In the genomic region with DNA sequence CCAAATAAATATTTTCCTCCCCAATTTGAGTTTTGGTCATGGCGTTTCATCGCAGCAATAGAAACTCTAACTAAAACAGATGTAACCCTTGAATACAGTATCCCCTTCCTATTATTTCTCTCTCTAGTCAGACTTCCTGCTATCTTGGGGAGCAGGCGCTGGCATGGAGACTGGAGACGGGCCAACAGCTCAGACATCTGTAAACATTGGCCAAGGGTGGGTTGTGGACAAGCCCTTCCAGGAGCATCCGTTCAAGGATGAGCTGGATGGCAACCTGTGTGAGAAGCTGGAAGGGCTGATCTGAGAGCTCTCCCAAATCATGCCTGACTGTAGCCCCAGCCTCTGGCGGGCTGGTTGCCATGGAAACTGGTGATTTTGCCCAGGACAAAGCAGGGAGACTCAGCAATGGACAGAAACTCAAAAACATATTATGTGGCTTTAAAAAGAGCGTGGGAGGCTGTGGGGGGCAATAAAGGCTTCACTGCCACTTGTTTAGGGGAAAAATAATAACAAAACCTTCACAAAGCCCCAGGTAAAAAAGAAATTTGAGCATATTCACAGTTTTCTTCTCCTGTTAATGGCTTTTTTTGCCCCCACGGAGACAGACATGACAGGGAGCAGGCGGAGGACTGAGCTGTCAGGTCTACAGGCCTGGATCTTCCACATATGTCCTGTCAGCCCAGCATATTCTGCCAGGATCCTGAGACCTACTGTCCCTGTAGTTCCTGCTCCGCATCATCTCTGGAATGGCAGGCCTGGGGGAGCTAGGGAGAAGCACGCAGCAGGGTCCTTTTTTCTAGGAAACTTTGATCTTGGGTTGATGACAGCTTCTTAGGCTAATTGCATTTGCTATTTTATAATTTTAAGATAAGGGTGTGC, we compare ENCODE assay signal across 8 mouse cellular contexts.
A peak's percentile ranks its signal among the peaks of the same experiment; 100 is the strongest.
DNase-seq lines count a peak whose midpoint lies in the region; ATAC-seq lines count a peak whose summit lies in the region.
"Had no signal": no experiment of that assay in that cellular context is flagged by ENCODE, and none has a peak within 500 bp of the region (broad histone marks: within the 10 kb centered on the region; RNA-seq: fewer than 3 reads in every experiment).

No protein-coding gene starts in this region.

- no peaks in the 10 kb centered on the region for H3K9me3 ChIP-seq in midbrain, embryonic 10.5 days (replicated peaks)
- no peaks in the 10 kb centered on the region for H3K9me3 ChIP-seq in kidney, embryonic 14.5 days (ENCODE audit: control insufficient read depth, low read length)

- DNase-seq in right cerebral cortex, postnatal 10 days (ENCODE audit: low spot score in 2 of 2) = peak; percentile 81 to 84
- DNase-seq in right cerebral cortex, postnatal 36 days (ENCODE audit: low spot score in 2 of 2) = no peak
- DNase-seq in forelimb bud, embryonic 11.5 days (ENCODE audit: low read depth, low spot score) = peak; percentile 25
- DNase-seq in midbrain, embryonic 10.5 days (ENCODE audit: low spot score) = peak; percentile 46
- DNase-seq in thymus, postnatal 4 days = no peak
- DNase-seq in adrenal gland, adult (ENCODE audit: inconsistent age in 2 of 2, low spot score in 1 of 2) = no peak
- DNase-seq: heart, postnatal 4 days had no signal

- H3K27ac ChIP-seq in midbrain, embryonic 10.5 days (replicated peaks) = peak overlapping the region; percentile 70
- no peak overlapping the region for H3K27ac ChIP-seq in kidney, embryonic 14.5 days (ENCODE audit: low read depth, low read length)

- no peak for ATAC-seq in kidney, embryonic 14.5 days (ENCODE audit: low FRiP score, low TSS enrichment)

- H3K4me2 ChIP-seq in kidney, embryonic 14.5 days (replicated peaks; ENCODE audit: low read depth, low read length) = no peak overlapping the region

- peaks cover 20% of the 10 kb centered on the region for H3K27me3 ChIP-seq in midbrain, embryonic 10.5 days (ENCODE audit: low read depth, poor library complexity, severe bottlenecking)
- H3K27me3 ChIP-seq in kidney, embryonic 14.5 days (ENCODE audit: control insufficient read depth, insufficient read depth, low read length) = no peaks in the 10 kb centered on the region

- WGBS in midbrain, embryonic 10.5 days = 67% methylated on average over 11 of the region's 11 CpGs
- WGBS in kidney, embryonic 14.5 days = 71% methylated on average over 11 of the region's 11 CpGs

- H3K4me1 ChIP-seq in midbrain, embryonic 10.5 days = peaks cover 28% of the 10 kb centered on the region
- H3K4me1 ChIP-seq in kidney, embryonic 14.5 days (ENCODE audit: control insufficient read depth, insufficient read depth, low read length) = no peaks in the 10 kb centered on the region

- H3K9ac ChIP-seq in kidney, embryonic 14.5 days (ENCODE audit: low read depth, low read length) = no peak overlapping the region

- H3K36me3 ChIP-seq in midbrain, embryonic 10.5 days = no peaks in the 10 kb centered on the region
- no peaks in the 10 kb centered on the region for H3K36me3 ChIP-seq in kidney, embryonic 14.5 days (ENCODE audit: control insufficient read depth, insufficient read depth, low read length)

- H3K4me3 ChIP-seq in midbrain, embryonic 10.5 days = no peak overlapping the region
- no peak overlapping the region for H3K4me3 ChIP-seq in kidney, embryonic 14.5 days (ENCODE audit: low read length)

Comparison
In these comparisons a context has a peak if more than half of its experiments do, and no peak if none do; other contexts are left out.
1. DNase-seq: peak in right cerebral cortex, postnatal 10 days (2 of 2), forelimb bud, embryonic 11.5 days (single experiment) and midbrain, embryonic 10.5 days (single experiment); none in right cerebral cortex, postnatal 36 days (0 of 2), thymus, postnatal 4 days (single experiment) and adrenal gland, adult (0 of 2).